Mouse (Mus musculus) CH12.LX (cell line): ENCODE measurements at regions not wholly inside any gene's neighbourhood (a gene's known extent, or its start where the extent isn't known, plus 50 kb on each side); places are given as distances from the start of the nearest gene placed in this dataset.
"Not testable (repeated sequence)": the region's sequence is repeated elsewhere in the genome, so short reads cannot be mapped to it uniquely, and the experiment has no call there.

Source experiments
- DNase-seq: peaks from one replicate; pipeline ENCODE4 v3.0.0-alpha.2; 2013; ENCODE audit errors: extremely low read depth
- H3K27ac ChIP-seq: 2 replicates; pipeline ENCODE4 v1.5.1; 2012; ENCODE audit warnings: low read depth, mild to moderate bottlenecking, control low read depth, moderate library complexity; ENCODE audit not compliant: insufficient read depth
- H3K27me3 ChIP-seq: replicated peaks from 2 replicates; pipeline ENCODE3; 2012; ENCODE audit warnings: inconsistent platforms
- H3K36me3 ChIP-seq, 2 experiments: replicated peaks in 1 of 2; 2 replicates each; pipeline versions ENCODE3 to v1.6.1; 2012; ENCODE audit warnings: inconsistent platforms in 1 of 2, low read length in 1 of 2, mild to moderate bottlenecking in 1 of 2, mixed read lengths in 1 of 2, moderate library complexity in 1 of 2; ENCODE audit not compliant: control insufficient read depth in 1 of 2, insufficient read depth in 1 of 2
- H3K4me1 ChIP-seq, 2 experiments: 2 replicates each; pipeline ENCODE4 v1.6.1; 2012; ENCODE audit warnings: inconsistent platforms in 1 of 2, moderate library complexity in 1 of 2; ENCODE audit not compliant: insufficient read depth in 2 of 2, control insufficient read depth in 1 of 2
- H3K4me2 ChIP-seq: 2 replicates; pipeline ENCODE4 v1.6.1; 2012; ENCODE audit warnings: low read depth, mild to moderate bottlenecking, control low read depth; ENCODE audit not compliant: poor library complexity, insufficient read depth, severe bottlenecking
- H3K4me3 ChIP-seq, 3 experiments: fragments of 150-350 bp in 1 of 3; sonication (generic) in 1 of 3; replicated peaks in 1 of 3; 2 replicates each; pipeline versions ENCODE3 to v1.5.1; 2011 to 2012; ENCODE audit warnings: low read depth in 2 of 3, low read length in 2 of 3, mild to moderate bottlenecking in 2 of 3, moderate library complexity in 2 of 3, control low read depth in 1 of 3, improper control_type of control experiment in 1 of 3, inconsistent platforms in 1 of 3, mixed read lengths in 1 of 3; ENCODE audit not compliant: poor library complexity in 1 of 3
- H3K79me2 ChIP-seq: replicated peaks from 2 replicates; pipeline ENCODE4 v1.6.1; 2012; ENCODE audit warnings: mild to moderate bottlenecking, moderate library complexity; ENCODE audit not compliant: control insufficient read depth, poor library complexity, insufficient read depth, severe bottlenecking; ENCODE audit errors: extremely low read depth
- H3K9ac ChIP-seq: 2 replicates; pipeline ENCODE4 v1.6.1; 2012; ENCODE audit warnings: low read depth, mild to moderate bottlenecking, control low read depth, moderate library complexity; ENCODE audit not compliant: insufficient read depth
- H3K9me3 ChIP-seq: replicated peaks from 2 replicates; pipeline ENCODE3; 2012; ENCODE audit warnings: low read length, inconsistent platforms, mixed read lengths
- CHD2 ChIP-seq: IDR thresholded peaks from 2 replicates; pipeline ENCODE4 v1.6.1; 2011; ENCODE audit warnings: low read length, improper control_type of control experiment
- CTCF ChIP-seq, 2 experiments: IDR thresholded peaks in 1 of 2; conservative IDR thresholded peaks in 1 of 2; 2 replicates each; pipeline ENCODE4 v1.5.1; 2011 to 2012; ENCODE audit warnings: low read depth in 2 of 2, low read length in 2 of 2, improper control_type of control experiment in 1 of 2, inconsistent platforms in 1 of 2, mild to moderate bottlenecking in 1 of 2, moderate library complexity in 1 of 2
- ELF1 ChIP-seq: IDR thresholded peaks from 2 replicates; pipeline ENCODE4 v1.6.1; 2014; ENCODE audit warnings: low read depth, mild to moderate bottlenecking, inconsistent platforms, low read length, improper control_type of control experiment
- EP300 ChIP-seq: IDR thresholded peaks from 2 replicates; pipeline ENCODE4 v1.6.1; 2011; ENCODE audit warnings: low read length, improper control_type of control experiment
- HCFC1 ChIP-seq: IDR thresholded peaks from 2 replicates; pipeline ENCODE4 v1.6.1; 2012; ENCODE audit warnings: low read depth, mild to moderate bottlenecking, inconsistent platforms, low read length, improper control_type of control experiment
- IRF4 ChIP-seq: IDR thresholded peaks from 2 replicates; pipeline ENCODE4 v1.6.1; 2014; ENCODE audit warnings: low read depth, mild to moderate bottlenecking, inconsistent platforms, low read length, improper control_type of control experiment
- KAT2A ChIP-seq: IDR thresholded peaks from 2 replicates; pipeline ENCODE4 v1.6.1; 2012; ENCODE audit warnings: low read length, improper control_type of control experiment, inconsistent platforms; ENCODE audit not compliant: insufficient replicate concordance
- MAFK ChIP-seq: IDR thresholded peaks from 2 replicates; pipeline ENCODE4 v1.6.1; 2011; ENCODE audit warnings: low read length, improper control_type of control experiment; ENCODE audit not compliant: insufficient replicate concordance
- MEF2A ChIP-seq: IDR thresholded peaks from 2 replicates; pipeline ENCODE4 v1.6.1; 2014; ENCODE audit warnings: low read depth, mild to moderate bottlenecking, inconsistent platforms, low read length, improper control_type of control experiment, borderline replicate concordance
- MXI1 ChIP-seq: IDR thresholded peaks from 2 replicates; pipeline ENCODE4 v1.6.1; 2011; ENCODE audit warnings: mild to moderate bottlenecking, low read depth, low read length, improper control_type of control experiment
- NELFE ChIP-seq: IDR thresholded peaks from 2 replicates; pipeline ENCODE4 v1.6.1; 2011; ENCODE audit warnings: low read depth, low read length, improper control_type of control experiment
- PAX5 ChIP-seq: IDR thresholded peaks from 2 replicates; pipeline ENCODE4 v1.6.1; 2012; ENCODE audit warnings: low read length, inconsistent platforms, mixed read lengths
- POLR2A ChIP-seq: IDR thresholded peaks from 2 replicates; pipeline ENCODE4 v1.6.1; 2011; ENCODE audit warnings: low read depth, mild to moderate bottlenecking, improper control_type of control experiment, low read length
- POLR2AphosphoS2 ChIP-seq: IDR thresholded peaks from 2 replicates; pipeline ENCODE4 v1.6.1; 2011; ENCODE audit warnings: low read depth, low read length, improper control_type of control experiment
- RCOR1 ChIP-seq: conservative IDR thresholded peaks from 2 replicates; pipeline ENCODE4 v1.6.1; 2012; ENCODE audit warnings: low read depth, mild to moderate bottlenecking, inconsistent platforms, low read length, improper control_type of control experiment
- TCF12 ChIP-seq: IDR thresholded peaks from 2 replicates; pipeline ENCODE4 v1.6.1; 2014; ENCODE audit warnings: low read depth, mild to moderate bottlenecking, inconsistent platforms, low read length, improper control_type of control experiment
- USF2 ChIP-seq: conservative IDR thresholded peaks from 2 replicates; pipeline ENCODE4 v1.6.1; 2011; ENCODE audit warnings: low read depth, low read length, improper control_type of control experiment
- ZKSCAN1 ChIP-seq: IDR thresholded peaks from 2 replicates; pipeline ENCODE4 v1.6.1; 2012; ENCODE audit warnings: low read depth, inconsistent platforms, low read length, improper control_type of control experiment, borderline replicate concordance
- ZNF384 ChIP-seq: IDR thresholded peaks from 2 replicates; pipeline ENCODE4 v1.6.1; 2012; ENCODE audit warnings: low read depth, low read length, improper control_type of control experiment, inconsistent platforms
- dilution Hi-C: fragments of 300-500 bp; cut with MboI; formaldehyde crosslinking; loops from 2 replicates; pipeline ENCODE4 v1.14.3; 2020; ENCODE audit warnings: low sequenced_read_pairs; ENCODE audit not compliant: extremely low pct_unique_long_range_greater_than_20kb, extremely low pct_ligation_motif_present
- in situ Hi-C: fragments of 300-500 bp; cut with MboI; formaldehyde crosslinking; loops from 3 replicates; pipeline ENCODE4 v1.14.3; 2019; ENCODE audit warnings: low sequenced_read_pairs, low pct_ligation_motif_present, low pct_unique_long_range_greater_than_20kb, mixed read lengths

DNA sequence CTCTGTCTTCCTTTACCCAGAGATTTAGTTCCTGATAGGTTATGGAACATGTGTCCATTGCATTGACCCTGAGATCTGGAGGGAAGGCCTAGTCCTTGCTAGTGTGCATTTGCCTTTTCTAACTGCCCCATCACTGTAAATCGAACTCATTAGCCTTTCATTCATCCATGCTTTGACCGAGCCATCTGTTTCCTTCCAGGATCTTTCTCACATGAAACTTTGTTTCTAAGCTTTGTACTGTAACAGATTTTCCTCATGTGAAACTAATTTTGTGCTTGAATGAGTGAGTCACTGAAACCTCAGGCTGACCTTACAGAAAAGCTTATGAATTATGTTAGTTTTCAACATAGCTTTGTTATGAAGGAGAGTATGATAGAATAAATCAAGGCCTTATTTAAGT, 880.1 kb downstream of the Abca13 start:
- no peaks in the 10 kb centered on the region for H3K27me3 ChIP-seq
- no peak for DNase-seq
- H3K4me3 ChIP-seq = no peak overlapping the region
- TF ChIP-seq POLR2A = no peak
- TF ChIP-seq TCF12 = no peak
- TF ChIP-seq HCFC1 = no peak
- no peak for TF ChIP-seq EP300
- TF ChIP-seq PAX5 = no peak
- no peak for TF ChIP-seq ZNF384
- no peak for TF ChIP-seq NELFE
- no peak for TF ChIP-seq MXI1
- no peak for TF ChIP-seq USF2
- TF ChIP-seq MEF2A = no peak
- no peak for TF ChIP-seq POLR2AphosphoS2
- no peak for TF ChIP-seq CTCF (conservative IDR thresholded peaks at IDR 0.05 in 1 of 2, IDR thresholded peaks at IDR 0.05 in 1 of 2; ENCODE audit: low read depth in 2 of 2, low read length in 2 of 2)
- no peak for TF ChIP-seq RCOR1
- TF ChIP-seq ELF1 = no peak
- H3K79me2 ChIP-seq = no peaks in the 10 kb centered on the region
- no peaks in the 10 kb centered on the region for H3K36me3 ChIP-seq
- no peaks in the 10 kb centered on the region for H3K4me1 ChIP-seq
- in situ Hi-C loops = no loop called here
- no peak overlapping the region for H3K4me2 ChIP-seq
- H3K9me3 ChIP-seq = peaks cover 42% of the 10 kb centered on the region
- no peak overlapping the region for H3K27ac ChIP-seq
- dilution Hi-C loops = no loop called here
- no peak overlapping the region for H3K9ac ChIP-seq

DNA sequence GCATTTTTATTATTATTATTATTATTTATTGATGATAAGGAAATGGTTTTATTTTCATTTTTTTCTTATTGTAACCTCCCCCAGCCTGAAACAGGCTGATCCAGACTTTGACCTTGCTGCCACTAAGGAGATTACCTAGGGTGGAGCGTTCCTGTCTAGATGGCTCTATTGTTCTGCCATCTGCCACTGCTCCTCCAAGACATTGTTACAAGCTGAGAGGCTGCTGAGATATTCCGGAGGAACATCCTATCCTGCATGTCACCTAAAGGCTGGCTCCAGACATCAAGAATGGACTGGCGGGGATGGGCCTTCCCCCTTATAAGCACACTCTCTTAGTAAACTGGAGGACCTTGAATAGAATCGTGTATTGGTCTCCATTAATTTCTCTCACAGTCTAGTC, 896.2 kb downstream of the Abca13 start:
- dilution Hi-C loops = no loop called here
- no peak overlapping the region for H3K27ac ChIP-seq

DNA sequence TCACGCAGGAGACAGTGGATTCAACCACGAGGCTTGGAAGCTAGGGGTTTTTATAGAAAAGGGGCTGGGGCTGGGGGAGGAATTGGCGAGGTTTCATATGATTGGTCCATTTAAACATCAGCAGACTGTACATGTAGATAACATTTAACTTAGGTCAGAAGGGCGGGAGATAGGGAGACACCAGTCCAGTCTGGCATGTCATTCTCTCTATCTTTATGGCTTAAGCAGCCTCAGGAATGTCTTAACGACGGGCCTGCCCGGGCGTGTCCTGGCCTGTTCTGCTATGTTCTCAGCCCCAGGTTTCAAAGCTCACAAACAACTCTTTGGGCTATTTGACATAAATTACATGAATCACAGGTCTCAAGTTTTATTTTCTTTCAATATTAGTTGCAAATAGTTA, 910.6 kb downstream of the Abca13 start:
- H3K9ac ChIP-seq, H3K4me2 ChIP-seq, DNase-seq, H3K27me3 ChIP-seq, H3K79me2 ChIP-seq, in situ Hi-C loops, H3K4me3 ChIP-seq, H3K27ac ChIP-seq, H3K4me1 ChIP-seq, H3K36me3 ChIP-seq, dilution Hi-C loops: not testable (repeated sequence)
- peaks cover 62% of the 10 kb centered on the region for H3K9me3 ChIP-seq

More for the DNA sequence above, 896.2 kb downstream of the Abca13 start:
- Histone ChIP-seq H3K4me2 (no peak overlapping the region), H3K27me3 (no peaks in the 10 kb centered on the region), H3K9me3 (peaks cover 29% of the 10 kb centered on the region), H3K36me3 (no peaks in the 10 kb centered on the region), H3K4me3 (no peak overlapping the region), H3K79me2 (no peaks in the 10 kb centered on the region), H3K4me1 (no peaks in the 10 kb centered on the region), H3K9ac (no peak overlapping the region)
- in situ Hi-C loops = no loop called here
- no peak for TF ChIP-seq MAFK
- no peak for TF ChIP-seq NELFE
- TF ChIP-seq IRF4 = no peak
- TF ChIP-seq KAT2A = no peak
- no peak for TF ChIP-seq PAX5
- no peak for TF ChIP-seq CHD2
- no peak for TF ChIP-seq ZKSCAN1
- TF ChIP-seq TCF12 = no peak
- DNase-seq = no peak
